Mouse (Mus musculus): ENCODE measurements around the gene Fam173a.

Fam173a gene

DNA sequence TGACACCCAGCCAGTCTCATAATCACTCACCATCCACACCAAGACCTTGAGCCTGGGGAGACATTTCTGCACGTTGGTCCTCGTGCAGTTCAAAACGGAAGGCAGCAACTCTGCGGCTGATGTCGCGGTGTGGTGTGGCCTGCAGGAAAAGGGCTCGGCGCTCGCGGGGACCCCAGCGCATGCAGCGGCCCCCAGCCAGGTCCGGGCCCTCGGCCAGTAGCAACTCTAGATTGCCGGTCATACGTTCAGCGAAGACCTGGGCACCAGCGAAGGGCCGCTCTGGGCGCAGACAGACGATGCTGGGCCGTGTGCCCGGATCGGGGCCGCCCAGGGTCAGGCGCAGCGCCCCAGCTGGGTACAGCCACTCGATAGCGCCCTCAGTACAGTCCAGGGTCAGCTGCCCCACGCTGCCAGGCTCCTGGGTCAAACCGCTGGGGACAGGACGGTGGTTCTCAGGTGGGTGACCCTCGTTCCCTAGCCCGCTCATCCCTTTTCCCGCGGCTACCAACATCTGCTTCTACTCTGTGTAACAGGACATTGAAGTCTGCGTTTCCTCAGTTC is 3.6 kb upstream of the Fam173a start:
- DNase-seq, result no peak

GRCm38 (mm10) chr17:25795609-25796092 is 3.0 kb upstream of the Fam173a start, which contains the start of gene AC134908.4:
AC134908.4 (minus strand) TSS chr17:25795659.
- peak; percentile 83 for DNase-seq

DNA sequence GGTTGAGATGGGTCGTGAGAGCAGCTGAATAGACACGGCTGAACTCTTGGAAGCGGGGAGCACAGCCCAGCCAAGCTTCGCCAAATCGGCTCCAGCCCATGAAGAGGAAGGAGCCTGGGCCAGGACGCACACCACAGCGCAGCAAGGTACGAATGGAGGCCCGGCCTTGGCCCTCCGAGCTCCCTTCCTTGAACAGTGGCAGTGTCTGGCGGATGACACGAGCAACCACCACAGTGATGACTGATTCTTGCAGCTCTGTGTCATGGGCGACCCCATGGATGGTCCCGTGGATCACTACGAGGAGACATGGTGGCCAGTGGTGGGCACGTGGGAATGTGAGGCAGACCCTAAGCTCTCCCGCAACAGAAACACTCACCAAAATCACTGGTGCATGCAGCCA is 2.3 kb upstream of the Fam173a start:
- DNase-seq, result no peak

DNA sequence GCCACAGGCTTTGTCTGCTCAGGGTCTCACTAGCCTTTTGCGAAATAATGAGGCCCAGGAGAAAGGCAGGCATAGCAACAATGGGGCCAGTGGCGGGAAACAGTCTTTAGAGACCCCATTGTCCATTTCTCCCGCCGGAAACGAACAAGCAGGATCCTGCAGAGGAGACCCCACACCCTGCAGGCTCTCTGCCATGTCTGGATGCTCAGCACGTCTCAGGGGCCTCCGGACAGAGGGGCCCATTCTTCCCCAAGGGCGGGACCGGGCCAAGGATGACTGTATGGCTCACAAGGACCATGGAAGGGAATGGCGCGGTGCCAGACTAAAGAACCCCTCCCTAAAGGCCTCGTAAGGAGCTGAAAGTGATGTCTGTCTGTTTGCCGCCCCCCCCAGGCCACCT is 1.5 kb upstream of the Fam173a start:
- DNase-seq, result no peak

- peak; percentile 73 for DNase-seq
These were observed 716 bp downstream of the Fam173a start for GRCm38 (mm10) chr17:25791843-25792527.

DNA sequence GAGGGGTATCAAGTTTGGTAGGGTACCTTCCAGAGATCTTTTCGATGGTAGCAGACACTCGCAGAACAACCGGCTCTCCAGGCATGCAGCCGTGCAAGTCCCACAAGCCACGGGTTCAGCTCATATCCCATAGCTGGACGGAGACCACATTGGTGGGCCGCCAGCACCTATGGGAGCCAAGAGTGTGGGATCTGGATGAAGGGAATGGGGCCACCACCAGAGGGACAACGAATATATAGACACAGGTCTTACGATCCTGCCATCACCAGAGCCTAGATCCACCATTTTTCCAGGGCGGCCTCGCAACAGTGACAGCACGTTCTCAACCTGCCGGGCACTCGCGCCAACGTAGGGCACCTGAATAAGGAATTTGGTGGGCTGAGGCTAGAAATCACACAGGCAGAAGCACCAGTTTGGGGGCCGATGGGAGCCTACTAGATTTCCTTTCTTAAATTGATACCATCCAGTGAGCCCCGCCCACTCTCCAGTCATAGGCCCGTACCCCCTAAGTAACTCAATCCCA is 1.3 kb downstream of the Fam173a start:
- DNase-seq, result no peak

DNA sequence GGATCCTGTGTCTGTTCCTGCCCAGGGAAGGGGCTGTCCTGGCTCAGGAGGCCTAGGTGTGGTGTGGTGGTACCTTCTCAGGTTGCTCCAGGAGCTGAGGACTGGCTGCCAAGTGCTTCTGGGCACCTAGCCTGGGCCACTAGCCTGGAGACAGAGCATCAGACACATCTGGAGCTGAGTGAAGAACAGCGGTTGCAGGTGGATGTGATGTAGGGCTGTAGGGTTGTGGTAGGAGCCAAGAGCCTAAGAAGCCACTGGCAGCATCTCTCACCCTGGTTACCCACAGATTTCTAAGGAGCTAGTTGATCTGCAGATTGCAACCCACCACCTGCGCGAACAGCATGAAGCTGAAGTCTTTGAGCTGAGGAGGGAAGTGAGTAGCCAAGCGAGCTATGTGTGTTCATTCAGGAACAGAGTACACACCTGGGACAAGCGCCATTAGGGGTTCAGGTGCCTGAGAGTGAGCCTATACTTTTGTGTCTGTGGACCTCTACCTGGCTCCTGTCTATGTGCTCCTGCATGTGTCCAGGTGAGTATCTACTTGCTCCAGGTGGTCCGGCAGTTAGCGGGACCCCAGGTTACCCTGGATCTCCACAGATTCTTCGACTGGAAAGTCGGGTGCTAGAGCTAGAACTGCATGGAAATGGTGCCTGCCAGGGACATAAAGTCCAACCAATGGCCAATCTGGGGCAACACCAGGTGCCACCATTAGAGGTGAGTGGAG is 5.8 kb downstream of the Fam173a start:
- no peak for DNase-seq

GRCm38 (mm10) chr17:25786280-25786679 is 6.4 kb downstream of the Fam173a start, which contains the start of gene Ccdc78:
Ccdc78 (plus strand) TSS chr17:25786580.
- no peak for DNase-seq

GRCm38 (mm10) chr17:25785281-25785745 is 7.4 kb downstream of the Fam173a start, which contains the start of gene Haghl:
Haghl (minus strand) TSS chr17:25785673.
- peak; percentile 96 for DNase-seq

DNA sequence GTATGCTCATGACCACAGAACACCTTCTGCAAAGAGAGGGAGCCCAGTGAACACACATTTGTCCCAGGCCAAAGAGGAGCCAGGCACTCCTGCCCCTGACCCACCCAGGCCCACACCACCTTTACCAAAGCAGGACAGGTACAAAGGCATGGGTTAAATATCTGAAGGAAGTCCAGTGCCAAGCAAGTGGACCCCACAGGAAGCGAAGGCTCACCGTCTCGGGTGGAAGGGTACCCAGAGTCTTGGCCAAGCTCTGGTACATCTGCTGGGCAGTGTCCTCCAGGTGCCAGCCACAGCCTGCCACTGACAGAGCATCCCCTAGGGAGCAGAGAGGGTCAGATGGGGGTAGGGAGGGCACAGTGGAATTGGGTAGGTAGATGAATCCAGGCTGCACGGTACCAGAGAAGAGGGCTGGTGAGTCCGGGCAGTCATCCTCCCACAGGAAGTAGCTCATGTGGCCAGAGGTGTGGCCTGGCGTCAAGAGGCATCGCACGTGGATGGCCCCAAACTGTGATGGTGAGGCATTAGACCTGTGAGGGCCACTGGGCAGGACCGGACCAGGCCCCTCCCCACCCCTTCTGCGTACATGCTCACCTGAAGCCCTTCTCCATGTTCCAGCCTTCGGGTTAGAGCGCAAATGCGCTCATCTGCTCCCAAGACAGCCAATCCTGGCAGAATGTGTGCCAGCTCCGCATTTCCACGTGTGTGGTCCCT is 8.7 kb downstream of the Fam173a start:
- DNase-seq, result no peak

DNA sequence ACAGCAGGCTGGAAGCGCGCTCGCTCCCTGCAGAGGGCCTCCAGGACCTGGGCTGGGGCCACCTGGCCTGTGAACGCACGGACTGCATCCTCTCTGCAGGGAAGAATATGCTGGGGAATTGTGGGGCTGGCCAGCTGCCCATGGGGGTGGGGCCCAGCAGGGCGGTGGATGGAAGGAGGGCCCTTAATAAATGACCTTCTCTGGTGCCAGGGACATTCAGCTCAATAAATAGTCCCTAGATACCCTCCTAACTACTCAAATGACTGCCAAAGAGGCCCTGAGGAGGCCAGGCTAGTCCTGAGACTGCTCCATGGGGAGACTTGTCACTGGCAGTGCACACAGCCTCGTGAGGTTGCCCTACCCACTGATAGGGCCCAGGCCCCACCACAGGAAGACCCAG is 9.6 kb downstream of the Fam173a start:
- DNase-seq, result no peak

- DNase-seq, result no peak
These were observed 11.4 kb downstream of the Fam173a start for GRCm38 (mm10) chr17:25781339-25781738.

DNA sequence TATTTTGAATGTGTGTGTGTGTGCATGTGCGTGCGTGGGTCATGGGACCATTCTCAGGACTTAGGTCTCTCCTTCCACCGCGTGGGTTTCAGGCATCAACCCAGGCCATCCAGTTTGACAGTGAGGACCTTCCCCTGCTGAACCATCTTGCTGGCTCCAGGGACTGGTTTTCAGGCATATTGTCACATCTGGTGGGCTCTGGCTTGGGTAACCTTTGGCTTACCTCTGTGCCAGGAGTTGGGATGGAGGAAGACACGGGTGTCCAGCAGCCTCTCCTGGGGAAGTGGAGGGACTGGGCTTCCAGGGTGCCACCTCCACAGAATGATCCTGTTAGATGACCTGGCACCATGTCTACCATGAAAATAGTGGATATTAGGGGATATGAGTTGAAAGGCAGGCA is 14.8 kb downstream of the Fam173a start:
- DNase-seq, result no peak

- peak; percentile 71 for DNase-seq
These were observed 17.2 kb downstream of the Fam173a start for GRCm38 (mm10) chr17:25775318-25776062.

- peak; percentile 96 for DNase-seq
These were observed 19.1 kb downstream of the Fam173a start, which contains the start of gene Narfl for GRCm38 (mm10) chr17:25773549-25774120. Narfl (plus strand) TSS chr17:25773776.

GRCm38 (mm10) chr17:25769331-25769730 is 23.4 kb downstream of the Fam173a start:
- no peak for DNase-seq

- no peak for DNase-seq
These were observed 26.8 kb downstream of the Fam173a start for GRCm38 (mm10) chr17:25765886-25766285.

GRCm38 (mm10) chr17:25762591-25762990 is 30.1 kb downstream of the Fam173a start:
- no peak for DNase-seq

- no peak for DNase-seq
These were observed 31.1 kb downstream of the Fam173a start for GRCm38 (mm10) chr17:25761561-25761970.

DNA sequence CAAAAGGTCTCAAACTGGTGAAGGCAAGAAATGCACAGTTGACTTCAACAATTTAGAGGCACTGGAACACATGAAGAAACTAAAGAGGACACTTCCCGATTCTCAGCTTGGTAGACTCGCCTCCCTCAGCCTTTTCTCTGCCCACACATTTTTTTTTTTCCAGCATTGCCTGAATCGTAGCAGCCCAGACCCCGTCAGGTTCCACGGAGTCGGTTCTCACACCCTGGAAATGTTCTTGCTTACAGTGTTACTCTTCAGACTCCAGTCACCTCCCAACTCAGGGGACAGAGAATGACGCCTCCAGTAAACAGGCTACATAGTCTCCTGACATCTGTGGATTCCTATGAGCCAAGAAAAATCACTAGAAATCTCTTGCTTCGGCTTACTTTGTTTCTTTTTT is 32.6 kb downstream of the Fam173a start:
- DNase-seq, result no peak

DNA sequence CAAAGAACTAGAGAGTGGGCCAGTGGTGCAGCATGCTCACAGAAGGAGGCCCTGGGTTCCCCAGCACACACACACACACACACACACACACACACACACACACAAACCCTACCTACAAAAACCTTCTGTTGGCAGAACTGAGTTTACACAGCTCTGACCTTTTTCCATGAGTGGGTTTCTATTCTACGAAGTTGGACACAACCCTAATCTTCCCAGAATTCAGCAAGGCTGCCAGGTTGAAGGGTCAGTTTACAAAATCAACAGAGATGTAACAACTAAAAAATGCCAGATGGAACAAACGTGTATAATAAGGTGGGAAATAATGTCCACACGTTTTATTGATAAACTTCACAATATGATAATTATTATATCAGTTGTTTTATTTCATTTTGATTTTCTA is 35.0 kb downstream of the Fam173a start:
- no peak for DNase-seq

All from kidney, adult 11 months (tissue).